In the genomic region with DNA sequence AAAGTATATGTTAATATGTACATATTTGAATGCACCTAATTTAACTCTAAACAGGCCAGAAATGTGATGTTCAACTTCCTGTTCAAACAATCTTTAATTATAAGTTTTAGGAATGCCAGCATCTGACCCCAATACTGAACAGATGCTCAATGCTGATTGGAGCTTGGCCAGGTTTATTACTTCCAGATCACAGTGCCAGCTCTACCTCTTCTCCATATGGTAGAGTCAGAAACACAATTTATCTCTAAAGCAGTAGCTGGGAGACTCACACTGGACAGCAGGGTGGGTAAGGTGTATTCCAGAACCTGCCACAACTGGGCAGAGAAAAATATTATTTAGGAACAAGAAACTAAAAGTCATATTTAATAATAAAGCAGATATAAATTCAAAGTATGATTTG, we compare ENCODE assay signal across 22 mouse cellular contexts.
DNase-seq lines count a peak whose midpoint lies in the region; ATAC-seq and TF ChIP-seq lines count a peak whose summit lies in the region.
"Had no signal": no experiment of that assay in that cellular context is flagged by ENCODE, and none has a peak within 500 bp of the region (broad histone marks: within the 10 kb centered on the region; RNA-seq: fewer than 3 reads in every experiment).

No protein-coding gene starts in this region.

- no peaks in the 10 kb centered on the region for H3K9me3 ChIP-seq in hindbrain, postnatal 0 days (ENCODE audit: low read length)
- H3K9me3 ChIP-seq in hindbrain, embryonic 12.5 days (replicated peaks): no peaks in the 10 kb centered on the region
- H3K9me3 ChIP-seq: forebrain, embryonic 15.5 days; heart, embryonic 13.5 days; hindbrain, embryonic 15.5 days; liver, embryonic 13.5 days; midbrain, embryonic 13.5 days had no signal

- no peak overlapping the region for H3K4me3 ChIP-seq in hindbrain, postnatal 0 days (ENCODE audit: low read length)
- no peak overlapping the region for H3K4me3 ChIP-seq in hindbrain, embryonic 12.5 days
- H3K4me3 ChIP-seq: forebrain, embryonic 15.5 days; heart, adult 2 months; heart, embryonic 13.5 days; hindbrain, embryonic 15.5 days; liver, embryonic 13.5 days; midbrain, embryonic 13.5 days had no signal

- no peaks in the 10 kb centered on the region for H3K4me1 ChIP-seq in hindbrain, postnatal 0 days (ENCODE audit: insufficient read depth, low read length)
- no peaks in the 10 kb centered on the region for H3K4me1 ChIP-seq in hindbrain, embryonic 12.5 days
- H3K4me1 ChIP-seq: forebrain, embryonic 15.5 days; heart, embryonic 13.5 days; hindbrain, embryonic 15.5 days; liver, embryonic 13.5 days; midbrain, embryonic 13.5 days had no signal

- ATAC-seq in cerebellum, adult (ENCODE audit: insufficient number of reproducible peaks, low FRiP score, low TSS enrichment): peak; percentile 93
- ATAC-seq in hindbrain, postnatal 0 days: no peak
- no peak for ATAC-seq in hindbrain, embryonic 12.5 days (ENCODE audit: low FRiP score)
- ATAC-seq: forebrain, embryonic 15.5 days; intestine, embryonic 16.5 days; midbrain, embryonic 13.5 days had no signal

- no peak for TF ChIP-seq CTCF in hindbrain, postnatal 0 days (IDR thresholded peaks at IDR 0.05; ENCODE audit: low read depth)

- no peak overlapping the region for H3K4me2 ChIP-seq in hindbrain, postnatal 0 days (ENCODE audit: low read depth, low read length)
- no peak overlapping the region for H3K4me2 ChIP-seq in hindbrain, embryonic 12.5 days (replicated peaks)
- H3K4me2 ChIP-seq: forebrain, embryonic 15.5 days; heart, embryonic 13.5 days; hindbrain, embryonic 15.5 days; liver, embryonic 13.5 days; midbrain, embryonic 13.5 days had no signal

- H3K27ac ChIP-seq in hindbrain, postnatal 0 days: no peak overlapping the region
- no peak overlapping the region for H3K27ac ChIP-seq in hindbrain, embryonic 12.5 days
- H3K27ac ChIP-seq: forebrain, embryonic 15.5 days; heart, adult 2 months; heart, embryonic 13.5 days; hindbrain, embryonic 15.5 days; liver, embryonic 13.5 days; midbrain, embryonic 13.5 days had no signal

- H3K36me3 ChIP-seq in hindbrain, postnatal 0 days (ENCODE audit: insufficient read depth, low read length): no peaks in the 10 kb centered on the region
- H3K36me3 ChIP-seq in hindbrain, embryonic 12.5 days: no peaks in the 10 kb centered on the region
- H3K36me3 ChIP-seq: forebrain, embryonic 15.5 days; heart, embryonic 13.5 days; hindbrain, embryonic 15.5 days; liver, embryonic 13.5 days; midbrain, embryonic 13.5 days had no signal

- no peak overlapping the region for H3K9ac ChIP-seq in hindbrain, postnatal 0 days (replicated peaks; ENCODE audit: low read length)
- no peak overlapping the region for H3K9ac ChIP-seq in hindbrain, embryonic 12.5 days
- H3K9ac ChIP-seq: forebrain, embryonic 15.5 days; heart, embryonic 13.5 days; hindbrain, embryonic 15.5 days; liver, embryonic 13.5 days; midbrain, embryonic 13.5 days had no signal

- no peak for DNase-seq in cerebellum, postnatal 4 days (ENCODE audit: low spot score in 2 of 2)
- peak; percentile 53 for DNase-seq in hindbrain, postnatal 0 days (ENCODE audit: low spot score)
- DNase-seq in cerebellum, adult 18-20 months: peak; percentile 58
- peak; percentile 21 to 54 for DNase-seq in cerebellum, postnatal 14 days
- DNase-seq in lung, postnatal 14 days: no peak
- DNase-seq in testis, postnatal 14 days (ENCODE audit: low spot score): no peak
- DNase-seq: adrenal gland, postnatal 14 days; gastrocnemius, postnatal 36 days; heart, adult 2 months; heart, postnatal 14 days; kidney, postnatal 25 days; liver, embryonic 13.5 days; lung, adult 2 months; right cerebral cortex, postnatal 14 days; thymus, postnatal 14 days had no signal

- no peaks in the 10 kb centered on the region for H3K27me3 ChIP-seq in hindbrain, postnatal 0 days (ENCODE audit: insufficient read depth, low read length)
- no peaks in the 10 kb centered on the region for H3K27me3 ChIP-seq in hindbrain, embryonic 12.5 days
- H3K27me3 ChIP-seq: forebrain, embryonic 15.5 days; heart, embryonic 13.5 days; hindbrain, embryonic 15.5 days; liver, embryonic 13.5 days; midbrain, embryonic 13.5 days had no signal

Comparison
In these comparisons a context has a peak if more than half of its experiments do, and no peak if none do; other contexts are left out.
1. DNase-seq: peak in hindbrain, postnatal 0 days (single experiment), cerebellum, adult 18-20 months (2 of 2) and cerebellum, postnatal 14 days (2 of 2); none in cerebellum, postnatal 4 days (0 of 2), lung, postnatal 14 days (single experiment) and testis, postnatal 14 days (single experiment).